Mouse (Mus musculus) gastrocnemius, adult 18-20 months (tissue): ENCODE measurements around the gene Smg6. TPM values are rescaled to one million over a fixed set of nuclear protein-coding genes. Genes with fewer than 3 reads are reported as not detected.
"Not testable (repeated sequence)": the region's sequence is repeated elsewhere in the genome, so short reads cannot be mapped to it uniquely, and the experiment has no call there.

ENCODE experiments used
- DNase-seq: peaks from one replicate; pipeline ENCODE4 v3.0.0; 2021; ENCODE audit warnings: low spot score
- total RNA-seq, 2 experiments: library from RNA; stranded (reverse); gene quantifications; 2 replicates each; pipeline ENCODE4 v1.2.3; 2021

Smg6 gene
- total RNA-seq, 2 experiments from 2014 or later = 11.8 to 12.3 TPM

DNA sequence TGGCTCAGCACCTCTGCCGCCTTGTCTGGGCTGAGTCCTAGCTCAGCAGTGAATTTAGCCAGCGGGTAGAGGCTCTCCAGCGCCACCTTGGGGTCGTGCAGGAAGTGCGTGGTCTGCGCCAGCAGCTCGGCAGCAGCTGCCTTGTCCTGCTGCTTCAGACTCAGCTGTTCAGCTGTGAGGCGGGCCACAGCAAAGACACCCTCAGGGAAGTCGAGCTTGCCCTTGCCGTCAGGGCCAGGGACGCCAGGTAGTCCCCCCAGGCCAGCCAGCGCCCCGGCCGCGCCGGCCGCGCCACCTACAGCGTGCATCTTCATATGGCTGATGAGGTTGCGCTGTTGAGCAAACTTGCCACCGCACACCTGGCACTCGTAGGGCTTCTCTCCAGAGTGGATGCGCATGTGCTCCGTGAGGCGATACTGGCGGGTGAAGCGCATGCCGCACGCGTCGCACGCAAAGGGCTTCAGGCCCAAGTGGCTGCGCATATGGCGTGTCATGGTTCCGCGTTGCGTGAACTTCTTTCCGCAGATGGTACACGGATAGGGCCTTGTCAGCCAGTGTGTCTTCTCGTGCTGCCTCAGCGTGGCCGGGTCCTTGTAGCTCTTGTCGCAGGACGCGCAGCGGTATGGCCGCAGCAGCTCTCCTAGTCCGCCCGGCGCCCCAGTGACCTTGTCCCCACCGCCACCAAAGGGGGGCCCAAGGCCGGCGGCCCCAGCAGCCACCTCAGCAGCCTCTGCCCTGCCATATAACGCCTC is 240.0 kb downstream of the Smg6 start:
- peak; percentile 89 for DNase-seq

DNA sequence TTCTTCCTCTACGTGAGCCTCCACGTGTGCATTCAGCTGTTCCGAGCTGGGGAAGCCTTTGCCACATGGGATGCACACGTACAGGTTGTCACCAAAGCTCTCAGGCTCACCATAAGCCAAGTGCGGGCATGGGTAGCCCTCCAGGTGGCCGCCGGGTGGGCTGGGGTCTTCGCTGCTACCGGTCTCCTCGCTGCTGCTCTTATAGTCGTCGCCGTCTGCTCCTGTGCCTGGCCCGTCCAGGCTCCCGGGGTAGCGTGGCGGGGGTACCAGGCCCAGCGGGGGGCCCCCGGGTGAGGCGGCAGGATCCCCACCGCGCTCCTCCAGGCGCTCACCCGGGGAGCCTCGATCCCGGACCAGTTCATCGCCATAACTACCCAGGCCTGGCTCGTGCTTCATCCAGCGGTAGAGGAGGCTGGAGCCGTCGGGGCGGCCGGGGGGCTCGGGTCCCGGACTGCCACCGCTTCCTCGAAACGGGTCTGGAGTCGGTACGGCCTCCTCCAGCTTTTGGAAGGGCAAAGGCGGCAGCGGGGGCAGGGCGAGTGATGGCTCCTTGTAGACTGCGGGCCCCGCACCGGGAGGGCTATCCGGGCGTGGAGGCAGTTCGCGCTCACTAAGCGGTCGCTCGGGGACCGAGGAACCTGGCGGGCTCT is 240.7 kb downstream of the Smg6 start:
- no peak for DNase-seq

DNA sequence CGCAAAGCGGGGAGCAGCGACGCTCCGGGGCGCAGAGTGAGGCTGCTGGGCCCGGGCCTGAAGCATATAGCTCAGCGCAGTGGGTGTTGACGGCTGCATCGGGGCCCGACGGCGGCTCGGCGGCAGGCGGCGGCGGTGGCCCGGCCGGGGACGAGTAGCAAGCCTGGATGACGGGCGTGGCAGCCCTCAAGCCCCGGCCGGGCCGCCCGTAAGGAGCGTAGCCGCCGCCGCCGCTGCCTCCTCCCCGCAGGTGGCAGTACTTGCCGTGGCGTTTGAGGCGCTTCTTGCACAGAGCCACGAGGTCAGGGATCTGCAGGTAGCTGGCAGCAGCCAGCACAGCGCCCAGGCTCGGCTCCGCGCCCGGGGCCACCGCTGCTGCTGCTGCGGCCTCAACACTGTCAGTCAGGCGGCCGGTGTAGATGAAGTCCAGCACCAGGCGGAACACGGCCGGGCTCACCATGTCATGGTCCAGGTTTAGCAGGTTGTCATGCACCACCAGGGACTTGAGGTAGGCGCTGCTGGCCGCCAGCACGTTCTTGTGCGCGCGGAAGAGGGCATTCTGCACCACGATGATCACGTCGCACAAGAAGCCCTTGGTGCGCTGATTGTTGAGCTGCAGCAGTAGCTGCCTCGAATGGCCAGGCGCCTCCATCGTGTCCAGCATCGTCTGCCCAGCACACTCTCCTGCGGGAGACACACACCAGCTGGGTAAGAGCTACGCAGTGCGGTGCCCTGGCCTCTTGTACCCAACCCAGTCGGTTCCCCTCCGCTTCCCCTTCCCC is 241.4 kb downstream of the Smg6 start:
- no peak for DNase-seq

DNA sequence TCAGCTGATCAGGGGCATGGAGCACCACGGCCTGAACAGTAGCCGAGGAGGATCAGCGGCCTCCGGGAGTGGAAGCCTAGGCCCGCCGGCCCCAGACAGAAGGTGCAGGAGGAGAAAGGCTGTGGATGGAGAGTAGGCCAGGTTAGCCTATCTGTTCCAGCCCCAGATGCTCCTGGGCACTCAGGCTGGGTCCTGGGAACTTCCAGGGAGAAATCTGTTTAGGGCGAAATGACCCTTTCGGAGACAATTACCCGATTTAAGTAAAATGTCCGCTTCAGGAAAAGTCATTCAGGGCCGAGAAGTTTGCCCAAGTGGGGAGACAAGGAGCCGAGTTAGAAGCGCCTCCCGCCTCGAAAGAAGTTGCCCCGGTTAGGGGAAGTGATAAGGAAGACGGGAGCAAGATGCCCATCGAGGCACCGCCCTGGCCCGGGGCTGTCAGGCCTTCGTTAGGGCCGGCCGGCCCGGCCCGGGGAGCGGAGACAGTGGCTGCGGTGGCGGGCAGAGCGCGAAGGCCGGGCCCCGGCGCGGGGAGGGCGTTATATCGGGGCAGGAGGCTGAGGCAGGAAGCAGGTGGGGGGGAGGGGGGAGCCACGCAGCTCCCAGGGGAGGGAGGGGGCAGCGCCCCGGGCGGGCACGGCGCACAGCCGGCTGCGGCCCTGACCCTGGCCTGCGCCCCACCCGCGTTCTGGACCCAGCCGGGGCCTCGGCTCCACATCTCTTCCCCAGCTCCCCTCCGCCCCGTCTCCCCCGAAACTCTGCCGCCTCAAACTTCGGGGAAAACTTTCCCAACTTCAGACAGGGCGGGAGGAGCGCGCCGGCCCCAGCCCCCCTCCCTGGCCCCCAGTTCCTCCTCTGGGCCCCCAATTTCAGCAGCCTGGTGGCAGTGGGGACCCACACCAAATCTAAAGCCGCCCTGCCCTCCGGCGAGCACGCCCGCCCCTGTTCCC is 242.3 kb downstream of the Smg6 start:
- DNase-seq = no peak

DNA sequence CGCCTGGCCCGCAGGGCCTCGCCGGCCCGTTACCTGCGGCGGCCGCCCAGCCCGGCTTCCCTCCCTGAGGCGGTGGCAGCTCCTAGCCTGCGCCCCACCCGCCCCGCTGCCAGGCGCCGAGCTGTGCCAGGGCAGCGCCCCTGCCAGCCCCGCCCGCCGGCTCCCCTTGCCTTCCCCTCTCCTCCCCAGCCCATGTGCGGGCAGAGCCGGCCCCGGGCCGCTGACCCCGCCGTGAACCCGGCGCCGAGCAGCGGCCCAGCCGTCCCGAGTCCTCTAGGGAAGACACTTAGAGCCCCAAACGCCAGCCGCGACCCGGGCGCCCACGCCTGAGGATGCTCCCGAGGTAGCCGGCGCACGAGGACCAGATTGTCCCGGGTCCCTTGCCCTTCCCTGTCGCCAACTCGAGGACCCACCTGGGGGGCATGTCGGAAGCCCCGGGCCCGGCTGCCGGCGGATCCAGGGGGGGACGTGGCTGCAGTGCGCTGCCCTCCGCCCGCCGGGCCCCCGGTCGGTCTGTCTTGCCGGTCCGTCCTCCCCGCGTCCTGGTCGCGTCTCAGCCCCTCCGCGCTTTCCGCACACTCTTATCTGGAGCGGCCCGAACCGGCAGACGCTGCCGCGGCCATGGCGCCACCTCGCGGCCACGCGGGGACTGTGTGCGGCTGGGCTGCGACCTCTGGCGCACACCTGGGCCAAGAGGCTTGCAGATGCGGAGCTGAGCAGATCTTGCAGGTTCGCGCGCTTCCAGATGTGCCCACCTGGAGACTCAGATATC is 243.2 kb downstream of the Smg6 start:
- DNase-seq = peak; percentile 88

DNA sequence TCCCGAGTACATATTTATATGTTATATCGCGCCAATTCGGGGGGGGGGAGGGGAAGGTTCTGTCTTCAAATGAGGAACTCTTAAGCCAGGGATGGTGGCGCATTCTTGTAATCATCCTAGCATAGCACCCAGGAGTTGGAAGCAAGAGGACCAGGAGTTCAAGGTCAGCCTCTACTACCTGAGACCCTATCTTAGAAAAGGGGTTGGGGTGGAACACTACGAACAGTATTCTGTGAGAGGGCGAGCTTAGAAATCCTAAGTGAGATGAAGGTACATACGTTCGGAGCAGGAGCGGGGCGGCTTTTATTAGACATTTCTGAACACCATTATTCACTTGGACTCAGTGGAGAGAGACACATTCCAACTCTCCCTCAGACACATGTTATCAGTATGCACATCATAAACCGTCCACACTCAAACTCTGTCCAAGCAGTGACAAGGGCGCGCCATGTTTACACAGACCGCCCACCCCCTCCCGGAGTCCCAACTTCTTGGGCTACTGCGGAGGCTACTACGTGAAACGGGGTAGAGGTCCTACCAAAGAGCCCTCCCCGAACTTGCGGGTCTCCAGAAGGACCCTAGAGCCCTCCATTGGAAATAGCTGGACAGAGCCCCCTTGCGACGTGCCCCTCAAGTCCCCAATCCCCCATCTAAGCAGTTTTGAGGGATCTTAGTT is 243.9 kb downstream of the Smg6 start, which contains the start of gene Hic1:
TSS of gene Hic1 (minus strand) at position 115 of the 676 bp plus-strand sequence.
- DNase-seq = no peak

DNA sequence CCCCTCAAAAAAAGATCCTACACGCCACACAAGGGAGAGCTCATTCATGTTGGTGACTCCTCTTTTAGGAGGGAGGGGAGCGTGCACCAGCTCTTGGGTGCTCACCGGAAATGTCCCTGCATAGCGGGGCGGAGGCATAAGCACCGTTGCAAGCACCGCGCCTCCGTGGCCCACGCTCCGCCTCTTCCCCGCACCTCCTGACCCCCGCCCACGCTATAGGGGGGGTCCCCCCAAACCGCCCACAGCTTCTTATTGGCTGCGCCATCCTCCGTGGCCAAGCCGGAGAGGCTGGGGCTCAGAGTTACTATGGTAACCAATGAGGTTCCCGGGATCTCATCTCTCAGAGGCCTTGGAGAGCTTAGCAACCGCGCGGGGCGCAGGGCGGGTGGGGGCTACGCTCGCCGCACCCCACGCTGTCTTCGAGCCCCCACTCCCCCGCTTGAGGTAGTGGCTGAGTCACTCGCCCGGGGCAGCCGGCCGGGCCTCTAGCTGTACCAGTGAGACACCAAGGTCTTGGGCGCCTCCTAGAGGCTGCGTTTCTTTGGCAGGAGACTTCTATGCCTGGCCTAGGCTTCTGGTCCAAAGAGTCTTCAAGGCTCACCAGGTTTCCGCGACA is 244.6 kb downstream of the Smg6 start:
- peak; percentile 94 for DNase-seq

DNA sequence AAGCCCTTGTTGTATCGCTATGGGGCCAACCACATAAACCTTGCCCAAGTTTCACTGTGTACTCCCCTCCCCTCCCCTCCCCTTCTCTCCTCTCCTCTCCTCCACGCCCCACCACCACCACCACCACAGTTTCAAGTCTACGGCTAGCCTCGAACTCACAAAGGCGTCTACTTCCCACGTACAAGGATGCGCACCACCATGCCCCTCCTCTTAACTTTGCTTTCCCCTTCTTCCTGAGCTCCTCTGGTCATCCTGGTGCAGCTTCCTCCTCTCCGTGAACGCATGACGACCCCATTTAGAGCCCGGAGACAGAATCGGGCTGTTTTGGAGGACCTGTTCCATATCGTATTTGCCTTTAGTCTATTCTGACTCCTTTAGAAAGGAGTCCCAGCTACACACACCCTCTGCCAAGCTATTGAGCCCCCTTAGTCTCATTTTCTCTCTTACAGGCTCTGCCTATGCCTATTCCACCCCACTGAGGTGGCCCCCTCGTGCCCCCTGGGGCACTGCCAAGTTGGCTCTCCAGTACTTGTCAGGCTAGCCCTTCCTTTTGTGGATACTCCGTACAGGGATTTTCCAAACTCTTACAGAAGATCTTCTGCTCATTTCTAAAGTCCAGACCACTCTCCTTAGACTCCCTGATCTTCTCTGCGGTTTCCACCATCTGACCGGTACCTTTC is 245.7 kb downstream of the Smg6 start:
- no peak for DNase-seq

DNA sequence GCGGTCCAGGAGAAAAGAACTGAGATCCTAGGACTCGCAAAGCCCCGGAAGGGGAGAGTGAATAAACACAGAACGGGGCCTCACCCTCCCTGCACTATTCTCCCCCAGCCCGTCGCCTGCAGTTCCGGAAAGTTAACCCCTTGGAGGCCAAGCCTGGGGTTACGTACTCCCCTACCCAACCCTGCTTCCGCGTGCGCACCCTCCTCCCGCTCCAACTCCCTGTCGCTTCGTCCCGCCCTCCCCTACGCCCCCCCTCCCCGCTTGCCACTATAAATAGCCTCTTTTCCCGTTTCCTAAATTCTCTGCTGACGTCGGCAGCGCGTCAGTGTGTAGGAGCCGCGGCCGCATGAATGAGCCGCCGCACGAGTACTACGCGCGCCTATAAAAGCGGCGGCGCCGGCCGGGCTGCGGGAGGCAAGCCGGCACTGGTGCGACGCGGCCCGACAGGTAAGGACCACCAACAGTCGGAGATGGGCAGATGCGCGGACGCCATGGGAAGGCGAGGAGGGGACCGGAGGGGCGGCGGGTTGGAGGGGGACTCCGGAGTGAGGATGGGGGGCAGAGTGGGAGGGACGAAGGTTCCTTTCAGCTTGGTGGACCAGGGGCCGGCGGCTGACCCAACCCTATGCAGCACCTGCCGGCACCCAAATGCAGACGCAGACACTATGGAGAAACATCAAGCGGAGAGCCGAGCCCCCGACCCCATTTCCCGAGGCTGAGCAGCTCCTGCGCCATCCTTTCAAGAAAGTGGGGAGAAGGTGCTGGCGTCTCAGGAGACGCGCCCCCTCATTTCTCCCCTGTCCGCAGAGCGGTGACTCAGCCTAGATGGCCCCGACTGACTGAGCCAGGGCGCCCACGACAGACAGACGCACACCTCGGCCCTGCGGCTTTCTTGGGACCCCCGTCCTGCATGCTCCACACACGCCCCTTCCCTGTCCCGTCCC is 246.8 kb downstream of the Smg6 start:
- DNase-seq = no peak

DNA sequence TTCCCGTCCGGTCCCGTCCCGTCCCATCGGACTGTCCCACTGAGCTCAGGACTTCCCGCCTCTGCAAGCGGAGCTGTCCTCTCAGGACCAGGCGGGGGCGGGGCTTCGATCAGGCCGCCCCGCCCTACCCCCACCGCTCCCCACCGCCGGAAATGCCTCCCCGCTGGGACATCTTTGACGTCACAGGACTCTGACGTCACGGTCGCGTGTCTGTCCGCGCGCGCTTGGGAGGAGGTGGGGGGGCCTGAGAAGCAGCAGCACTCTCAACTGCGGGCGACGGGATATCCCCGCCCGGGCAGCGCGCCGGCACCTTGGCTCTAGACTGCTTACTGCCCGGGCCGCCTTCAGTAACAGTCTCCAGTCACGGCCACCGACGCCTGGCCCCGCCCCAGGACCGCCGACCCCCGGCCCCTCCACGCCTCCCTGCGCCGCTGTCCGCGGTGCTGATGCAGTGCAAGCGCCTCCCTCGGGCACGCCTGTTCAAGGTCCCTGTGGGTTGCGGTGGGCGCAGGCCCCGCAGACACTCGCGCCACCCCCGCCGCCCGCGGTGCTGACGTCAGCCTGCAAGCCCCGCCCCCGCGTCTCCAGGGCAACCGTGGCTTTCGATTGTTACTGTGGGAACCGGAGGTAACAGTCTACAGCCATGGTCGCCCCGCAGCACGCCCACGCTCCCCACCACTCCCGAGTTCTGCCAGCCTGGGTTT is 247.6 kb downstream of the Smg6 start:
- DNase-seq = peak; percentile 69

DNA sequence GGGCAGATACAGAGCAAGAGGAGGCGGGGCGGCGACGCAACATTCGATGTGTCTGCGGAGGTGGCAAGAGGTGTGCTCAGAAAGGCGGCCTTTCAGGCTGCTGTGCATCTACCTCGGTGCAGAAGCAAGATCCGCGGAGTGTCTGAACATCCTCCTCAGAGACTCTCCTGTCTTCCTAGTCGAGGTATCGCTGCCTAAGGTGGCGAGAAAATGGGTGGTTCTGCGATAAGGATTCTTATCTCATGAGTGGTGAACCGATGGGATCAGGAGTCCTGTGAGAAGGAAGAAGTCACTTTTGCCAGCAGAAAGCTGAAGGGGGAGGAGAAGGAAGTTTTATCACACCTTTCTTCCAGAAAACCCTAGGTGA is 248.2 kb downstream of the Smg6 start:
- no peak for DNase-seq

DNA sequence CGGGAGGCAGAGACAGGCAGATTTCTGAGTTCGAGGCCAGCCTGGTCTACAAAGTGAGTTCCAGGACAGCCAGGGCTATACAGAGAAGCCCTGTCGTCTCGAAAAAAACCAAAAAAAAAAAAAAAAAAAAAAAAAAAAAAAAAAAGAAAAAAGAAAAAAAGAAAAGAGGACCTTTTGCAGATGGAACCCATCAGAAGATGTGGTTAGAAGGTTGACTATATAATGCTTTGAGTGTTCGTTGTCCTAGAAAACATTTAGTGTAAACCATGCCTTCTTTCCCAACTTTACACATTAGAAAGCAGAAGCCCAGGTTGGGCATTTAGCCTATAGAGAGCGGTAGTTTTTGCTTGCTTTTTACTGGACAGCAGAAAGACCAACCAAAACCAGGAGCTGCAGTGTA is 249.0 kb downstream of the Smg6 start:
- not testable (repeated sequence) for DNase-seq

DNA sequence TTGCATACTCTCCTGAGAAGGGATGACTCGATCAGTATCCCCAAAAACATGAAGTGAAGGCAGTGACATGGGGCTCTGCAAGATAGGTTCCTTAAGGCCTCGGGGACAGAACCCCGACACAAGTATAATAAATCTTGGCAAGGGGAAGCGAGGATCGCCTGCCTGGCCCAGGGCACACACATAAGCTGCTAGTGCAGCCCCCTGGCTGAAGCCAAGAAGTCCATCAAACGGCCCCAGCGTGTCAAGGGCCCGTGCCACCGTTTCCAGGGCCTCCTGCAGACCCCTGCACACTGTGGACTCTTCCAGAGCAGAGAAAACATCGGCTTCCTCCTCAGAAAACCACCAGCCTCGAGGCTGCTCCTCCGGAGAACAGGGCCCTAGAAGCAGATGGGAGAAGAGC is 252.4 kb downstream of the Smg6 start:
- no peak for DNase-seq

DNA sequence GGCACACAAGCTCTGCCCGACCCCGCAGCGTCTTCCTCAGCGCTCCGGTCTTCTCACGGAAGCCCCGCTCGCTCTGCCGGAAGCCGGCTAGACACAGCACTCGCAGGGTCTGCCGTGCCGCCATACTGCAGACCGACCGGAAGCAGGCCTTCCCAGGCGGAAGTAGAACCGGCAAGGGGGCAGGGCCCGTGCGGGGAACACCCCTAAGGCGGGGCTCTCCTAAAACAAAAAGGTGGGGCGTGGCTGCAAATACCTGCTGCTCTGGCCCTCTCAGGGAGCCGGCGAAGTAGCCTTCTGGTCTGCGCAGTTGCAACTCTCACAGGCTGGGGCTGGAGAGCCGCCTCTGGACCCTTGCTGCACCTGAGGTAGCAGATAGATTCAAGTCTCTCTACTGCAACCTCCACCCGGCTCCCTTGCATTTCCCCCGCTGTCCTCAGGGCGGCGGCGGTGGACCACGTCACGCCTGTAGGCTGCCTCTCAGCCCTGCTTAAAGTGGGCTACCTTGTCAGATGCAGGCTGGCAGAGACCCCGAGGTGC is 253.1 kb downstream of the Smg6 start, which contains the start of gene Ovca2:
TSS of gene Ovca2 (minus strand) at position 164 of the 537 bp plus-strand sequence.
- DNase-seq = peak; percentile 85

DNA sequence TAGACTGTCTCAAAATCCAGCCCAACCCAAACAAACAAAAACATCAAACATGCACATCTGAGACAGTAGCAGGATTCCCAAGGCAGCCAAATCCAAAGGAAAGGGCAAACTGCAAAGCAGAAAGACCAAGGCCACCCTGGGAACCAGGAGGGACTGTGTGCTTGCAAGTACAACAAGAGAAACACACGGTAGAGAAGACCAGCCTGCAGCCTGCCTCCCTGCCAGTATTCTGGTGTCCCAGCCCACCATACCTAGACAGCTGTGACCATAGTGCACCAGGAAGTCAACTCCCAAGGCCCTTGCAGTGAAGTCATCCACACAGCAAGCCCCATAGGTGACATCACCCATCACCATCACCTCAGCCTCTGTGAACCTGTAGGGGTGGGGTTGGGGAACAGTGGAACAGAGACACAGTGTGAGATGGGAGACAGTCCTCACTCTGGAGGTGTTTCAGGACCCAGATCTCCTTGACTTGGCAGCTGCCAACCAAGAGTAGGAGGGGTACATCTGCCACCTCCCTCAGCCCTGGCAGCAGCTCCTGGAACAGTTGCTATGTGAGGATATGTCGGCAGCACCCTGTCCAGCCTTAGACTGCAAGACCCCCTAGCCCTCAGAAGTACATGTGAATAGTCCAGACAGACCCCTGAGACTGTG is 258.4 kb downstream of the Smg6 start:
- DNase-seq = no peak

DNA sequence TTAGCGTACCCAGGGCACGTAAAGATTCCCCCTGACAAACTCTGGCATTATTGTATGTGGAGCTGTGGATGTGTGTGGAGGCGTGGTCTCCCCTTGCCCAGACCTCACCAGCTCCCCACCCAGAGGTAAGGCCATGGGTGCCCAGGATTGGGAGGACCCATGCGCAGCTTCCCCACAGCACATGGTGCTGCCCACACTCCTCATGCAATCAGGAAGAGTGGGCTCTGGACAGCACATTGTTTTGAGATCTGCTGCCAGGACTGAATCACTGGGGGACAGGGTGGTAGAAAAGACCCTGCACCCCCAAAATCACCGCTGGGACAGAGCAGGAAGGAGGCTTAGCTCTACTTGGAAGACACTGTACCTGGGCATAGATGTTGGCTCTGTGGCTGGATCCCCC is 258.9 kb downstream of the Smg6 start:
- no peak for DNase-seq
